Mouse (Mus musculus) heart, adult 2 months (tissue): ENCODE measurements around the gene Car8.
A peak's percentile ranks its signal among the peaks of the same experiment; 100 is the strongest.

Source experiments
- CTCF ChIP-seq: fragments of 200-600 bp; IDR thresholded peaks from 2 replicates; pipeline ENCODE4 v1.8.1; 2022; ENCODE audit warnings: antibody characterized with exemption, mild to moderate bottlenecking, moderate library complexity
- EP300 ChIP-seq: fragments of 200-500 bp; IDR thresholded peaks from 2 replicates; pipeline ENCODE4 v1.6.1; 2011; ENCODE audit warnings: low read depth, low read length, control low read depth; ENCODE audit not compliant: insufficient read depth
- POLR2A ChIP-seq: fragments of 200-500 bp; IDR thresholded peaks from 2 replicates; pipeline ENCODE4 v1.6.1; 2011; ENCODE audit warnings: mild to moderate bottlenecking, low read depth, low read length, control low read depth; ENCODE audit not compliant: insufficient read depth

DNA sequence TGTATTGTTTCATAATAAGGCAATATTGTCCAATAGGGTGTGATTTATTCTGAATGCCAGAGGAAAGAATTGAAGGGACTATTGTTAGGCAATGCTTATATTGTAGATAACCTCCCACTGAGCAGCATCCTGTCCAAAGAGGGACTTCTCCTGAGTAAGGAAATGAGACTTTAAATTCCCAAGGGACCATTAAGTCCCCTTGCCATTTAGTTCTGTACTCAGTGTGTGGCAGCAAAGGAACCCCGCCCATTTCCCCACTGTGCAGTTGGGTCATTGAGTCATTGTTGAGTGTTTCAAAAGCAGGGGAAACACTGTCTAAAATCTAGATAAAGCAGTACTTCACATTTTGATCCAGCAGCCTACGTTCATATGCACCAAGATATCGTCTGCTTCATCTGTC lies 125.3 kb downstream of the Car8 start:
- TF ChIP-seq POLR2A (no peak), CTCF (no peak), EP300 (peak; percentile 74; the same call in 1 of the 2 replicates)
